Mouse (Mus musculus) C2C12 (cell line): ENCODE results near the gene Aldh3b1.

ENCODE experiments used
- CTCF ChIP-seq: IDR thresholded peaks from one replicate; pipeline ENCODE4 v1.5.1; 2011; ENCODE audit not compliant: control insufficient read depth, insufficient read depth, insufficient read length
- MAX ChIP-seq: IDR thresholded peaks from one replicate; pipeline ENCODE4 v1.6.1; 2011; ENCODE audit warnings: mild to moderate bottlenecking, control low read depth
- MYOD1 ChIP-seq: IDR thresholded peaks from one replicate; pipeline ENCODE4 v1.6.1; 2011; ENCODE audit warnings: low read depth; ENCODE audit not compliant: control insufficient read depth, insufficient read length
- MYOG ChIP-seq: IDR thresholded peaks from one replicate; pipeline ENCODE4 v1.6.1; 2011; ENCODE audit not compliant: control insufficient read depth, insufficient read length; ENCODE audit errors: extremely low read depth
- USF1 ChIP-seq: IDR thresholded peaks from one replicate; pipeline ENCODE4 v1.6.1; 2011; ENCODE audit warnings: low read depth, mild to moderate bottlenecking, control low read depth, moderate library complexity

GRCm38 (mm10) chr19:3922661-3923371 is 6.8 kb downstream of the Aldh3b1 start:
- TF ChIP-seq CTCF = no peak
- TF ChIP-seq MAX = no peak
- TF ChIP-seq MYOD1 = no peak
- TF ChIP-seq MYOG = no peak
- TF ChIP-seq USF1 = no peak
